Mouse (Mus musculus): ENCODE measurements around the gene Plcb3. TPM values are rescaled to one million over a fixed set of nuclear protein-coding genes. Genes with fewer than 3 reads are reported as not detected.
A peak's percentile ranks its signal among the peaks of the same experiment; 100 is the strongest.

The Plcb3 gene
- polyA plus RNA-seq, 1 experiment from 2014 or later = 17.2 TPM

- Histone ChIP-seq H3K27ac (ENCODE audit: low read depth, low read length) (peak overlapping the region; percentile 65; the same call in 1 of the 2 replicates), H3K36me3 (ENCODE audit: control insufficient read depth, insufficient read depth, low read length) (peaks cover 14% of the 10 kb centered on the region), H3K27me3 (ENCODE audit: control insufficient read depth, insufficient read depth, low read length) (no peaks in the 10 kb centered on the region), H3K9me3 (replicated peaks; ENCODE audit: control insufficient read depth, low read length) (no peaks in the 10 kb centered on the region), H3K4me2 (peak overlapping the region; percentile 94; the same call in 1 of the 2 replicates), H3K4me1 (ENCODE audit: control insufficient read depth, insufficient read depth, low read length) (peaks cover 44% of the 10 kb centered on the region), H3K4me3 (ENCODE audit: low read depth, low read length) (peak overlapping the region; percentile 74; the same call in 1 of the 2 replicates), H3K9ac (ENCODE audit: low read depth, low read length) (peak overlapping the region; percentile 74; the same call in 1 of the 2 replicates)
- WGBS (ENCODE audit: insufficient replicate concordance) = 70% methylated on average over 13 of the region's 13 CpGs
- ATAC-seq (replicated peaks; ENCODE audit: insufficient number of reproducible peaks, low FRiP score, low TSS enrichment) = no peak
Observed at GRCm38 (mm10) chr19:6977759-6978638, 1.7 kb upstream of the Plcb3 start.

DNA sequence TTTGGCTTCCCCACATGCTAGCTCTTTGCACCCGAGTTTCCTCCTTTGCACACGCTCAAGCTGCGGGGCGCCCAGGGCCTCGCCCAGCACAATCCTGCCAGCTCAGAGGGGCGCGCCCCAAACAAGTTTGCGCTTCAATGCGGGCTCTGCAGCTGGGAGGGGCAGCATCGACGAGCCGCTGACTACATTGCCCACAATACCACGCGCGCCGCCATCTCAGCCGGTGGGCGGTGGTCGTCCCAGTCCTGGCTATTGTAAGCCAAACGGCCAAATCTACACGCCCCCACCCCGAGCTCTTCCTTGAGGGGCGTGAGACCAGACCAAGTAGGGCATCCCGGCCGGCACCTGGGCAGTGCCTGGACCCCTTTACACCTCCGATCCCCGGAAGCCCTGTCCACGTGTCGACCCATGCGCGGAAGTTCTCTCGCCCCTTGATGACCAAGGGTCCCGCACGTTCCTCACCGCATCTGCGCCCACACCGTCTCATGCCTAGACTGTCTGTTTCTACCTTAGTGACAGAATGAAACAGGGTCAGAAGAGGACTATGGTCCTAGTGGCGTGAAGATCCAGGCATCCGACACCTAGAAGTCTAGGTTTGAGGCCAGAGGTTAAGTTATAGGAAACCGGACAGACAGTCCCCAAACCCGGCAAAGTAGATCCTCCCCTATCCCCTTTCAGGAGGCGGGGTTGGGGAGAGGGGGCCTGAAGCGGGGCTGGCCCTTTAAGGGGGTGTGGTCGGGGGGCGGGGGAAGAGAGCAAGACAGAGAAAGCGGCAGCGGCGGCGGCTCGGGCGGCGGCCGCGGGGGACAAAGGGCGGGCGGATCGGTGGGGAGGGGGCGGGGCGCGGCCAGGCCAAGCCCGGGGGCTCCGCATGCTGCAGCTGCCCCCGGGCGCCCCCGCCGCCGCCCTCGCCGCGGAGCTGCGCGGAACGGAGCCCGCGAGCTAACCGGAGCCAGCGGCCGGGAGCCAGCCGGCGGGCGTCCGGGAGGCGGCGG lies 1.8 kb downstream of the Plcb3 start, which contains the start of gene Ppp1r14b:
TSS of gene Ppp1r14b (plus strand) at position 758 of the 995 bp plus-strand sequence.
- Histone ChIP-seq H3K4me3 (ENCODE audit: low read depth, low read length) (peak within 1 kb of the TSS; percentile 65), H3K4me2 (peak within 1 kb of the TSS; percentile 90), H3K9ac (ENCODE audit: low read depth, low read length) (peak within 1 kb of the TSS; percentile 83), H3K4me1 (ENCODE audit: control insufficient read depth, insufficient read depth, low read length) (peaks cover 57% of the 10 kb centered on the region), H3K27ac (ENCODE audit: low read depth, low read length) (peak within 1 kb of the TSS; percentile 83), H3K27me3 (ENCODE audit: control insufficient read depth, insufficient read depth, low read length) (no peaks in the 10 kb centered on the region), H3K9me3 (replicated peaks; ENCODE audit: control insufficient read depth, low read length) (no peaks in the 10 kb centered on the region), H3K36me3 (ENCODE audit: control insufficient read depth, insufficient read depth, low read length) (peaks cover 7% of the 10 kb centered on the region)
- WGBS (ENCODE audit: insufficient replicate concordance) = under 1% methylated on average over 60 of the region's 84 CpGs
- peak; percentile 67 for ATAC-seq (replicated peaks; ENCODE audit: insufficient number of reproducible peaks, low FRiP score, low TSS enrichment)

DNA sequence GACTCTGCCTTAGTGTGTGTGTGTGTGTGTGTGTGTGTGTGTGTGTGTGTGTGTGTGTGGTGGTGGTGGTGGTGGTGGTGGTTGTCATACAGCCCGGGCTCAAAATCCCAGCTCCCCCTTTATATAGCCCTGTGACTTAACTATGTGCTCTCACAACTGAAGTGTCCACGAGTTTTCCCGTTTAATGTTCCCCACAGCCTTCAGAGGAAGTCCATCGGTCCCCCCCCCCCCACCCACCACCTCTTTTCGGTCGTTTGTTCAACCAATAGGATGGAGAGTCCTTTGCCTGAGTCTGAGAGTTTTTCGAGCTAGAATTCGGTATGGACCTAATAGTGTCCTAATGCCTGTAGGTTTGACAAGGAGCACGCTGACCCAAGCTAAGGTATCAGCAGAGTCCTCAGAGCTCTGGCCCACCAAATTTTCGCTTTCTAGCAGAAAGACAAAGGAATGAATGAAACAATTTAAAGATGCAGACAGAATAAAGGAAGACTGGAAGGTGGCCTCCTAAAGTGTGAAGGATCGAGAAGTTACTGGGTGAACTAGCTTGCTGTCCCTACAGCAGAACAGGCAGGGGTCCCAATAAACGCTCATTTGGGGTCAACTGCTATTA lies 2.6 kb downstream of the Plcb3 start:
- peaks cover 54% of the 10 kb centered on the region for H3K4me1 ChIP-seq (ENCODE audit: control insufficient read depth, insufficient read depth, low read length)
- no peaks in the 10 kb centered on the region for H3K9me3 ChIP-seq (replicated peaks; ENCODE audit: control insufficient read depth, low read length)
- H3K4me2 ChIP-seq = peak overlapping the region; percentile 90
- H3K27me3 ChIP-seq (ENCODE audit: control insufficient read depth, insufficient read depth, low read length) = no peaks in the 10 kb centered on the region
- peaks cover 7% of the 10 kb centered on the region for H3K36me3 ChIP-seq (ENCODE audit: control insufficient read depth, insufficient read depth, low read length)
- WGBS (ENCODE audit: insufficient replicate concordance) = 32% methylated on average over 12 of the region's 12 CpGs
- H3K27ac ChIP-seq (ENCODE audit: low read depth, low read length) = no peak overlapping the region; the same call in 1 of the 2 replicates
- peak overlapping the region; percentile 71; the same call in 1 of the 2 replicates for H3K9ac ChIP-seq (ENCODE audit: low read depth, low read length)
- peak overlapping the region; percentile 65 for H3K4me3 ChIP-seq (ENCODE audit: low read depth, low read length)
- ATAC-seq (replicated peaks; ENCODE audit: insufficient number of reproducible peaks, low FRiP score, low TSS enrichment) = no peak

DNA sequence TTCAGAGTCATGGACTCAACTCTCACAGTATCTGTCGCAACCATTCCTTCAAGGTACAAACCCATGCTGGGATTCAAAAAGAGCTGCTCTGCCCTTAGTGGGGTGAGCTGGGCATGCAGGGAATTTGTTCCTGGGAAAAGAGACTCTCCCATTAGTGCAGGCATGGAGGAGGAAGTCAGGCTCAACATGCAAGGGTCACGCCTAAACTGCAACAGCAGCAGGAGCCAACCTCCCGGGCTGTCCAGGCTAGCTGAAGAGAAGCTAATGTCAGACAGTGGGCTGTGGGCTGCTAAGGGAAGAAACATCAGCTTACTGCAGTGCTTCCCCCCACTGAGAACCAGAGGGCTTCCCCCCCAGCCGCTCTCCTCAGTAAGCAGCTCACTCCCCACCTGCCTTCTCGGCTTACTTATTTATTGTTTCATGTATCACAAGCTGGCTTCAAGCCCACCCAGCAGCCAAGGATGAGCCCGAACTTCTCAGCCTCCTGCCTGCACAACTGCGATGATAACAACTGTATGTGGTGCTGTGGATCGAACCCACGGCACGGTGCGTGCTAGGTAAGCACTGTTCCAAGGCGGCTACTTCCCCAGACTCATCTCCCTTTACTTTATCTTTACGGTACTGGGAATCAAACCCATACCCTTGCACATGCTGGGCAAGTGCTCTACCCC lies 3.9 kb downstream of the Plcb3 start:
- H3K9ac ChIP-seq (ENCODE audit: low read depth, low read length) = 0 out of 2 replicates have a peak overlapping the region, but pooled peaks have one; percentile 18
- no peak overlapping the region for H3K27ac ChIP-seq (ENCODE audit: low read depth, low read length)
- H3K36me3 ChIP-seq (ENCODE audit: control insufficient read depth, insufficient read depth, low read length) = peaks cover 2% of the 10 kb centered on the region
- no peaks in the 10 kb centered on the region for H3K9me3 ChIP-seq (replicated peaks; ENCODE audit: control insufficient read depth, low read length)
- no peak for ATAC-seq (replicated peaks; ENCODE audit: insufficient number of reproducible peaks, low FRiP score, low TSS enrichment)
- H3K4me3 ChIP-seq (ENCODE audit: low read depth, low read length) = no peak overlapping the region
- H3K4me2 ChIP-seq = no peak overlapping the region
- 83% methylated on average over 13 of the region's 13 CpGs for WGBS (ENCODE audit: insufficient replicate concordance)
- H3K4me1 ChIP-seq (ENCODE audit: control insufficient read depth, insufficient read depth, low read length) = peaks cover 47% of the 10 kb centered on the region
- H3K27me3 ChIP-seq (ENCODE audit: control insufficient read depth, insufficient read depth, low read length) = no peaks in the 10 kb centered on the region

DNA sequence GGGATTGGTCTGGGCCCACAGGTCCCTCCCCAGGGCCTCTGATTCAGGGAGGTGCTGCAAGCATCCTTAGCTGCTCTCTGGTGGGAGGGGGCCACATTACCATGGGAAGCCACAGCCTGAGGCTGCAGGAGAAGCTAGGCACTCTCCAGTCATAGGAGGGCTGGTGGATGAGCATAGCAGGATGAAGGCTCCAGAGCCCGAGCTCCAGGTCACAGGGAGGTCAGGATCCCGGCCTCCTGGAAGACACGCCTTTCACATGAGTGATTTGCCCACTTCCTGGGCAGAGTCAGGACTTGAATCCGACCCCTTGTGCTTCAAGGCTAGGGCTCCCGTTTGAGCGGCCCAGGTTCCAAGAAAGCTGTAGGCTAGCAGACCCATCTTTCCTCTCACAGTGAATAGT lies 4.6 kb downstream of the Plcb3 start:
- Histone ChIP-seq H3K9ac (ENCODE audit: low read depth, low read length) (0 out of 2 replicates have a peak overlapping the region, but pooled peaks have one; percentile 23), H3K4me1 (ENCODE audit: control insufficient read depth, insufficient read depth, low read length) (peaks cover 43% of the 10 kb centered on the region), H3K4me2 (no peak overlapping the region), H3K27ac (ENCODE audit: low read depth, low read length) (peak overlapping the region; percentile 42; the same call in 1 of the 2 replicates), H3K4me3 (ENCODE audit: low read depth, low read length) (no peak overlapping the region), H3K27me3 (ENCODE audit: control insufficient read depth, insufficient read depth, low read length) (no peaks in the 10 kb centered on the region), H3K9me3 (replicated peaks; ENCODE audit: control insufficient read depth, low read length) (no peaks in the 10 kb centered on the region), H3K36me3 (ENCODE audit: control insufficient read depth, insufficient read depth, low read length) (no peaks in the 10 kb centered on the region)
- ATAC-seq (replicated peaks; ENCODE audit: insufficient number of reproducible peaks, low FRiP score, low TSS enrichment) = no peak
- WGBS (ENCODE audit: insufficient replicate concordance) = 27% methylated on average over 6 of the region's 6 CpGs

DNA sequence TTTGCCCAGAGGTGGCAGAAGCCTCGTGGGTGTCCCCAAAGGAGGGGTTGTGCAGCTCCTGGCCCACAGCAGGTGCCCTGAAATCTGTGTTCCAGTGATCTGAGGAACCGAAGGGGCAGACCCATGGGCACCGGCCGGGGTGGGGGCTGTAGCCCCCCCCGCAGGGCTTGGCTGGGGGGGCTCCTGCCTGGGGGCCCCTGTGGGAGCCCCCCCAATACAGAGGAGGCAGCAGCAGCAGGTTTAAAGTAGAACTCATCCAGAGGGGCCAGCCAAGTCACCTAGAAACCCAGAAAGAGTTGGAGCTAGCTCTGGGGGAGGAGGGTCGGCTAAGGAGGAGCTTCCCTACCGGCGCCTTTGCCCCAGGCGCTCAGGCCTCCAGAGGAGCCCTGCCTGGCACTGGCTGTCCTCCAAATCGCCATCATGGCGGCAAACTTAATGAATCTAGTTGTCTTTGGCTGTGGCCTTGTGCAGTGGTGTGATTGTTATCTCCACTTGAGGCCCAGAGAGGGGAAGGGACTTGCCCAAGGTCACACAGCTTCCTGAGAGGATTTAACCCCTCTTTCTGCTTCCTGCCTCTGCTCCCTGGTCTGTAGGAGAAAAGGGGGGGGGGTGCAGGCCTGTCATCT lies 5.7 kb downstream of the Plcb3 start:
- H3K27ac ChIP-seq (ENCODE audit: low read depth, low read length) = 0 out of 2 replicates have a peak overlapping the region, but pooled peaks have one; percentile 51
- peak overlapping the region; percentile 72; the same call in 1 of the 2 replicates for H3K4me3 ChIP-seq (ENCODE audit: low read depth, low read length)
- H3K9ac ChIP-seq (ENCODE audit: low read depth, low read length) = peak overlapping the region; percentile 83
- no peaks in the 10 kb centered on the region for H3K9me3 ChIP-seq (replicated peaks; ENCODE audit: control insufficient read depth, low read length)
- no peak for ATAC-seq (replicated peaks; ENCODE audit: insufficient number of reproducible peaks, low FRiP score, low TSS enrichment)
- H3K4me1 ChIP-seq (ENCODE audit: control insufficient read depth, insufficient read depth, low read length) = peaks cover 37% of the 10 kb centered on the region
- 27% methylated on average over 11 of the region's 11 CpGs for WGBS (ENCODE audit: insufficient replicate concordance)
- peak overlapping the region; percentile 67 for H3K4me2 ChIP-seq
- H3K27me3 ChIP-seq (ENCODE audit: control insufficient read depth, insufficient read depth, low read length) = no peaks in the 10 kb centered on the region
- H3K36me3 ChIP-seq (ENCODE audit: control insufficient read depth, insufficient read depth, low read length) = peaks cover 7% of the 10 kb centered on the region

- H3K27me3 ChIP-seq (ENCODE audit: control insufficient read depth, insufficient read depth, low read length) = no peaks in the 10 kb centered on the region
- peak overlapping the region; percentile 51 for H3K27ac ChIP-seq (ENCODE audit: low read depth, low read length)
- H3K4me3 ChIP-seq (ENCODE audit: low read depth, low read length) = peak overlapping the region; percentile 72
- H3K4me1 ChIP-seq (ENCODE audit: control insufficient read depth, insufficient read depth, low read length) = peaks cover 37% of the 10 kb centered on the region
- peaks cover 8% of the 10 kb centered on the region for H3K36me3 ChIP-seq (ENCODE audit: control insufficient read depth, insufficient read depth, low read length)
- peak overlapping the region; percentile 67 for H3K4me2 ChIP-seq
- no peaks in the 10 kb centered on the region for H3K9me3 ChIP-seq (replicated peaks; ENCODE audit: control insufficient read depth, low read length)
- H3K9ac ChIP-seq (ENCODE audit: low read depth, low read length) = peak overlapping the region; percentile 83
- peak; percentile 63; the same call in 1 of the 2 replicates for ATAC-seq (replicated peaks; ENCODE audit: insufficient number of reproducible peaks, low FRiP score, low TSS enrichment)
- 1% methylated on average over 53 of the region's 55 CpGs for WGBS (ENCODE audit: insufficient replicate concordance)
Observed at GRCm38 (mm10) chr19:6969665-6970381, 6.4 kb downstream of the Plcb3 start.

Measured in heart, embryonic 11.5 days (tissue).